Mouse (Mus musculus): ENCODE data around the gene Lrrc75b. TPM values are rescaled to one million over a fixed set of nuclear protein-coding genes. Genes with fewer than 3 reads are reported as not detected.
"Not testable (repeated sequence)": the region's sequence is repeated elsewhere in the genome, so short reads cannot be mapped to it uniquely, and the experiment has no call there.

The Lrrc75b gene
- polyA plus RNA-seq, 1 experiment from 2014 or later, result 1.5 TPM

DNA sequence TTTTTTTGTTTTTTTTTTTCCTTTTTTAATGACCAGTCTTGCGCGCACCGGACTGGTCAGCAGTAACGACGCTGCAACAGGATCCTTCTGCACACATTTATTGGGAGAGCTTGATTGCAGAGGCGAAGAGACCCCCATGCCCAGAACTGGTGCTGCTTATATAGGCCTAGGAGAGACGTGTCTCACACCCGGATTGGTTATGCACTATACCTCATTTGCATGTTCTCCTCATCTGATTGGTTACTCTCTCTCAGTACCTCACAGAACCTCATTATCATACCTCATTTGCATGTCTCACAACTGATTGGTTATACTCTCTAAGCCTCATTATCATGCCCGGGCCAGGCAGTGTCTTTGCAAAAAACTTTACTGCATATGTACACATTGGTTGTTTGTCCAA, 34.7 kb downstream of the Lrrc75b start:
- H3K4me3 ChIP-seq; H3K4me1 ChIP-seq; H3K9ac ChIP-seq; H3K4me2 ChIP-seq (replicated peaks); ATAC-seq (ENCODE audit: low FRiP score, low read depth); H3K27me3 ChIP-seq; H3K9me3 ChIP-seq; H3K27ac ChIP-seq: not testable (repeated sequence)
- 92% methylated on average over 9 of the region's 9 CpGs for WGBS
- H3K36me3 ChIP-seq, result peaks cover 73% of the 10 kb centered on the region

DNA sequence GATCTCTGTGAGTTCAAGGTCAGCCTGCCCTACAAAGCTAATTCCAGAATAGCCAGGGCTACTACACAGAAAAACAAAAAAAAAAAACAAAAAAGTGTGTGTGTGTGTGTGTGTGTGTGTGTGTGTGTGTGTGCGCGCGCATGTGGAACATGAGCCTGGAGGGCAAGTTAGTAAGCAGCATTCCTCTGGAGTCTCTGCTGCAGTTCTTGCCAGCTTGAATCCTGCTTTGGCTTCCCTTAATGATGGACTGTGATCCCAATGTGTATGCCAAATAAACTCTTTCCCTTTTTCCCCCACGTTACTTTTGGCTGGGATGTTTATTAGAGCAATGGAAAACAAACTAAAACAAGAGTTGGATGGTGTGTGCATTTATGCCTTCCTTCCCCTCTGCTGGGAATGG, 38.5 kb downstream of the Lrrc75b start:
- Histone ChIP-seq H3K36me3 (peaks cover 66% of the 10 kb centered on the region), H3K4me2 (replicated peaks) (no peak overlapping the region), H3K27ac (no peak overlapping the region), H3K27me3 (no peaks in the 10 kb centered on the region), H3K4me3 (no peak overlapping the region), H3K9ac (no peak overlapping the region), H3K9me3 (no peaks in the 10 kb centered on the region), H3K4me1 (peaks cover 15% of the 10 kb centered on the region)
- WGBS, result 83% methylated on average over 4 of the region's 4 CpGs
- ATAC-seq (ENCODE audit: low FRiP score, low read depth), result no peak

DNA sequence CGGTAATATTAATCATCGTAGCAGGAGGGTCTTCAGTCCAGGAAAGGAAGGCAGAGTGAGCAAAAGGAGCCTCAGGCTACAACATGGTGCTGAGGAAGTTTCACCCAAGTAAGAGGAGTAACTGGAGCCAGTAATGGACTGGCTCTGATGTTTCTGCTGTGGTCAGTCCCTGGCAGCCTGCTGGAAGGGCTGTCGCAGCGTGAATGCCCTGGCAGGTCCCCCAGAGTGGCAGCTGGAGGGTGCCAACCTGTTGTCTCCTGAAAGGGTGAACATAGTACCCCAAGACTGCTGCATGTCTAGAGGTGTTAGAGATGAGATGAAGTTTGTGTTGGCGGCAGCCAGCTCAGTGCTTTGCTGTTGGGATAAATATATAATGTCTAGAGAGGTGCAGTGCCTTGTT, 39.5 kb downstream of the Lrrc75b start:
- Histone ChIP-seq H3K9ac (no peak overlapping the region), H3K36me3 (peaks cover 60% of the 10 kb centered on the region), H3K4me1 (peaks cover 26% of the 10 kb centered on the region), H3K27me3 (no peaks in the 10 kb centered on the region), H3K4me3 (no peak overlapping the region), H3K4me2 (replicated peaks) (no peak overlapping the region), H3K9me3 (no peaks in the 10 kb centered on the region), H3K27ac (no peak overlapping the region)
- WGBS, result 90% methylated on average over 5 of the region's 5 CpGs
- ATAC-seq (ENCODE audit: low FRiP score, low read depth), result no peak

DNA sequence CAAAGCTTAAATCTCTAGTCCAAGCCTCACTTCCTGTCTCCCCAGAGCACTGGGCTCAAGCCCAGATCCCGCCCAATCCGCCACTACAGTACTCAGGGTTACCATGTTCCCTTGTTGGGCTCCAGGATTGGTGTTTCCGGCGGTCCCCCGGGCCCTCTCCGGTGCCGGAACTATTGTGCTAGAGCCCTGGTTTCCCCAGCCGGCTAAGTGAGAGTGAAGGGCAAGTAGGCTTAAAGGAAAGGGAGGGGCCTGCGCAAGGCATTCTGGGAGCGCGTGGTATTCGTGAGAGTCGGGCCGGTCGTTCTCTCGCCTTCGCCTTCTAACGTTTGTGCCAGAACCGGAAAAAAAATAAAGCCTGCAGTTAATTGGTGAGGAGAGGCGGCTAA, 42.4 kb downstream of the Lrrc75b start, which contains the start of gene Gucd1:
Gucd1 (minus strand) TSS at position 215 of the 386 bp plus-strand sequence.
- Histone ChIP-seq H3K36me3 (peaks cover 38% of the 10 kb centered on the region), H3K4me1 (peaks cover 28% of the 10 kb centered on the region), H3K4me2 (replicated peaks) (peak within 1 kb of the TSS; percentile 95), H3K9ac (peak within 1 kb of the TSS; percentile 89), H3K27ac (peak within 1 kb of the TSS; percentile 96), H3K9me3 (no peaks in the 10 kb centered on the region), H3K4me3 (peak within 1 kb of the TSS; percentile 68), H3K27me3 (no peaks in the 10 kb centered on the region)
- peak; percentile 93 for ATAC-seq (ENCODE audit: low FRiP score, low read depth)
- under 1% methylated on average over 20 of the region's 20 CpGs for whole genome bisulfite sequencing

DNA sequence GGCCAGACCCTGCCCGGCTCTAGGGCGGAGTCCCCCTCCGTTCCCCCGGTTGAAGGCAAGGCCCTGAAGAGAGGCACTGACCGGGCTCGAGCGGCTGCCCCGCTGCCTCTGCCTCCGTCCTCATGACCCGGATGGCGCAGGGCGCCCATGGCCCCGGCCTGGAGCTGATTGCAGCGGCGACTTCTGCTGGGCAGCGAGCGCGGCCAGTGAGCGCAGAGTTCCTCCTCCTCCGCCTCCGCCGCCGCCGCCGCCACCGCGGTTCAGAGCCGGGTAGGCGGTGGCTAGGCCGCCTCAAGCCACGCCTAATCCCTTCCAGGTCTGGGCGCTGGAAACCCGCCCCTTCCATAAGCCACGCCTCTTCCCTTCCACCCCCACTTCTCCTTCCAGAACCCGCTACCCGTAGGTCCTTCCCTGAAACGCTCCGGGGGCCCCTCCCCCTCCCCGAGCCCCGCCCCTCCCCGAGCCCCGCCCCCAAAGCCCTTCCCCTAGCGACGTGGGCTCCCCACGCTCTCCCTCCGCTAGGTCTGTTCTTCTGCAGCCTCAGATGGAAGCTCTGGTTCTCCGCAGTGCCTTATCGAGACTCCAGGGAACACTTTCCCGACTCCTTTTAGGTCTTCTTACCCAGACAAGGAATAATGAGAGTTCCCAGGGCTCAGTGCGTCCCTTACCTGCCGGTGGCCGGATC, 42.9 kb downstream of the Lrrc75b start, which contains the start of gene Snrpd3:
Snrpd3 (plus strand) TSS at position 479 of the 685 bp plus-strand sequence.
- WGBS, result 1% methylated on average over 39 of the region's 52 CpGs
- Histone ChIP-seq H3K4me1 (peaks cover 28% of the 10 kb centered on the region), H3K4me3 (peak within 1 kb of the TSS; percentile 68), H3K9me3 (no peaks in the 10 kb centered on the region), H3K9ac (peak within 1 kb of the TSS; percentile 89), H3K27me3 (no peaks in the 10 kb centered on the region), H3K27ac (peak within 1 kb of the TSS; percentile 96), H3K4me2 (replicated peaks) (peak within 1 kb of the TSS; percentile 95), H3K36me3 (peaks cover 37% of the 10 kb centered on the region)
- ATAC-seq (ENCODE audit: low FRiP score, low read depth), result peak; percentile 97

GRCm38 (mm10) chr10:75516724-75517072, 43.4 kb downstream of the Lrrc75b start:
- Histone ChIP-seq H3K36me3 (peaks cover 37% of the 10 kb centered on the region), H3K27me3 (no peaks in the 10 kb centered on the region), H3K9ac (peak overlapping the region; percentile 89), H3K4me1 (peaks cover 28% of the 10 kb centered on the region), H3K27ac (peak overlapping the region; percentile 96), H3K4me2 (replicated peaks) (peak overlapping the region; percentile 95), H3K9me3 (no peaks in the 10 kb centered on the region), H3K4me3 (peak overlapping the region; percentile 68)
- ATAC-seq (ENCODE audit: low FRiP score, low read depth), result no peak
- WGBS, result 2% methylated on average over 12 of the region's 12 CpGs

GRCm38 (mm10) chr10:75516038-75516723, 43.9 kb downstream of the Lrrc75b start:
- peaks cover 37% of the 10 kb centered on the region for H3K36me3 ChIP-seq
- peaks cover 28% of the 10 kb centered on the region for H3K4me1 ChIP-seq
- 23% methylated on average over 8 of the region's 8 CpGs for WGBS
- peak overlapping the region; percentile 96; the same call in 1 of the 2 replicates for H3K27ac ChIP-seq
- no peak for ATAC-seq (ENCODE audit: low FRiP score, low read depth)
- H3K4me2 ChIP-seq (replicated peaks), result peak overlapping the region; percentile 95
- peak overlapping the region; percentile 68 for H3K4me3 ChIP-seq
- H3K27me3 ChIP-seq, result no peaks in the 10 kb centered on the region
- H3K9me3 ChIP-seq, result no peaks in the 10 kb centered on the region
- peak overlapping the region; percentile 89 for H3K9ac ChIP-seq

DNA sequence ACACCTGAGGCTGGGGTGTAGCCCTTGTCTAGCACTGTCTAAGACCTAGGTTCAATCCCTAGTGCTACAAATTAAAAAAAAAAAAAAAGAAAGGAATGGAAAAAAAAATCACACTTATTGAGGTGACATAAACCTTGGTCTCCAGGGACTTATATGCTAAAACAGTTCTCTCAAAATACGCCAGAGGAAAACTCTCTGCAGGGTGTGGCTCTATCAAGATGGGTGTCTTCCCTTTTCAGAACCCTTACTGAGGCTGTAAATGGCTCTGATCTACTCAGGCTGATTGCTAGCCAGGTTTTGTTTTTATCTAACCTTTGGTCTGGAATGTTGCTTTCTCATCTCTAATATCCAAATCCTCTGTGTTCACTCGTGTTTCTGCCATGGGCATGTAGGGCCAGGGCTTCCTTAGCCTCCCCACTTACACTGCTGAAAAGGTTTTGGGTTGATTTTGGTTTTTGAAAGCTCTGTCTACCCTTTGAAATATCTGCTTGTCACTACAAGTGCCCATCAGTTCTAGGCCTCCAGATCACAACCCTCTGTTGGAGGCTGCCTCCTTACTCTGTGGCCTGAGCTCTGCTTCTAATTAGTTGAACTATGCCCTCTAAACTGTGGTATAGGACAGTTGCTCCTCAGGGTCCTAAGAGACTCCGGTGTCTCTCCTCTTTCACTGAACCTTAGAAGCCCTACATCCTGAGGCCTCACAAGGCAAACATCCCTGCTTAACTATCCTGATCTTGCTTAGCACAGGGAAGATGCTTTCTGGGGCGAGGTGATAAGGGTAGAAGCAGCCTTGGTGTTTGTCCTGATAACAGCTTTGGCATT, 44.7 kb downstream of the Lrrc75b start:
- Histone ChIP-seq H3K27me3 (no peaks in the 10 kb centered on the region), H3K27ac (no peak overlapping the region), H3K4me1 (peaks cover 28% of the 10 kb centered on the region), H3K4me2 (replicated peaks) (peak overlapping the region; percentile 95), H3K4me3 (peak overlapping the region; percentile 68), H3K9ac (peak overlapping the region; percentile 89; the same call in 1 of the 2 replicates), H3K36me3 (peaks cover 37% of the 10 kb centered on the region), H3K9me3 (no peaks in the 10 kb centered on the region)
- WGBS, result 63% methylated on average over 4 of the region's 4 CpGs
- ATAC-seq (ENCODE audit: low FRiP score, low read depth), result no peak

DNA sequence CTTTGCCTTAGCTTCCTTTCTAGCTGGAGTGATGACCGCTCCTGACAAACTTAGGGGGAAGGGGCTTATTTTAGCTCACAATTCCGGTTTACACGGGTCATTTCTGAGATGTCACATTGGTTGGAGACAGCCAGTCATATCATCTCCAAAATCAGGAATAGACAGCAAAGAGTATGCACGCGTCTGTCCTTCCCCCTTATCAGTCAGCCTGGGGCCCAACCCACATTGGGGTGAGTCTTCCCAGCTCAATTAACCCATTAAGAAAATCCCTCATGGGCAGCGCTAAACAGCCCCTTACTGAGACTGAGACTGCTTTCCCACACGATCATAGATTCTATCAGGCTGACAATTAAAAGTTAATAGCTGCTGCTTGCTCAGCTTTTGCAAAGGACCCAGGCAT, 45.8 kb downstream of the Lrrc75b start:
- no peak overlapping the region for H3K27ac ChIP-seq
- H3K4me3 ChIP-seq, result no peak overlapping the region
- H3K4me2 ChIP-seq (replicated peaks), result no peak overlapping the region
- no peak for ATAC-seq (ENCODE audit: low FRiP score, low read depth)
- H3K9me3 ChIP-seq, result no peaks in the 10 kb centered on the region
- H3K9ac ChIP-seq, result no peak overlapping the region
- no peaks in the 10 kb centered on the region for H3K27me3 ChIP-seq
- H3K4me1 ChIP-seq, result peaks cover 22% of the 10 kb centered on the region
- H3K36me3 ChIP-seq, result peaks cover 37% of the 10 kb centered on the region
- WGBS, result 81% methylated on average over 7 of the region's 7 CpGs

DNA sequence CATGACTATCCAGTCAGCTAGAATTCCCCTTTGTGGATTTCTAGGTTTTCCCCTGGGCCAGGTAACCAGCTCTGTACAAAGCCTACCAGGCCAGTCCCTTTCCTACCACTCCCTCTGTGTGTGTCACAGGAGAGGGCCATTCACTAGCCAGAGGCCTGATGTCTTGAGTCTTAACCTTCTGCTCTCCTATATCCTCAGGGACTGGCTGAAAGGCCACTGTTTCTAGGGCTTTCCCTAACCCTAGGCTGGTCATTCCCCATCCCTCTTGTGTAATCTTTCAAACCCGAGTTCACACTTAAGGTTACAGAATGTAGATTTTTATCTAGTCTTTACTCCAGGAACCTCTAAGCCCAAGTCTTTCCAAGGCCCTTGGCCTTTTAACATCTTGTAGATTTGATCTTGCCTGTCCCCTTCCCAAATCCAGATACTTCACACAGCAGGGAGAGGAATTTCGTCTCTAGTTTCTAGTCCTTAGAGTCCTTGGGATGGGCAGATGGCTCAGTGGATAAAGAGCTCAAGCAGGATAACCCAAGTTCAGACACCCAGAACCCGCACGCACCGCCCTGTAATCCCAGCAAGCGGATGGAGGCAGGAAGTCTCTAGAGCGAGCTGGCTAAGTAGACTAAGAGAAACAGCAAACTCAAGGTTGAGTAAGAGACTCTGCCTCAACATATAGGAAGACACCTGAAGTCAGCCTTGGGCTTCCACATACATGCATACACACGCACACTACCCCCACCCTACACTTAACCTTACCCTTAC, 46.6 kb downstream of the Lrrc75b start:
- H3K4me1 ChIP-seq, result peaks cover 13% of the 10 kb centered on the region
- no peaks in the 10 kb centered on the region for H3K27me3 ChIP-seq
- no peak overlapping the region for H3K4me2 ChIP-seq (replicated peaks)
- ATAC-seq (ENCODE audit: low FRiP score, low read depth), result no peak
- 89% methylated on average over 8 of the region's 8 CpGs for WGBS
- H3K27ac ChIP-seq, result no peak overlapping the region
- no peaks in the 10 kb centered on the region for H3K9me3 ChIP-seq
- no peak overlapping the region for H3K9ac ChIP-seq
- H3K4me3 ChIP-seq, result no peak overlapping the region
- peaks cover 43% of the 10 kb centered on the region for H3K36me3 ChIP-seq

- H3K36me3 ChIP-seq, result peaks cover 50% of the 10 kb centered on the region
- WGBS, result 90% methylated on average over 7 of the region's 7 CpGs
- ATAC-seq (ENCODE audit: low FRiP score, low read depth), result no peak
- no peak overlapping the region for H3K4me2 ChIP-seq (replicated peaks)
- no peak overlapping the region for H3K27ac ChIP-seq
- H3K9me3 ChIP-seq, result no peaks in the 10 kb centered on the region
- H3K27me3 ChIP-seq, result no peaks in the 10 kb centered on the region
- H3K4me3 ChIP-seq, result no peak overlapping the region
- no peak overlapping the region for H3K9ac ChIP-seq
- H3K4me1 ChIP-seq, result peaks cover 13% of the 10 kb centered on the region
These were observed 47.3 kb downstream of the Lrrc75b start for GRCm38 (mm10) chr10:75512796-75513195.

Data from limb, embryonic 13.5 days (tissue).